Mouse (Mus musculus) C2C12 (cell line): ENCODE results near the gene Lrp1.

ENCODE experiments used
- CEBPB ChIP-seq: IDR thresholded peaks from one replicate; pipeline ENCODE4 v1.6.1; 2011; ENCODE audit warnings: low read depth, mild to moderate bottlenecking, control low read depth, moderate library complexity
- CTCF ChIP-seq: IDR thresholded peaks from one replicate; pipeline ENCODE4 v1.5.1; 2011; ENCODE audit not compliant: control insufficient read depth, insufficient read depth, insufficient read length
- FOSL1 ChIP-seq: IDR thresholded peaks from one replicate; pipeline ENCODE4 v1.8.0; 2011; ENCODE audit warnings: mild to moderate bottlenecking, low read length; ENCODE audit not compliant: poor library complexity, insufficient read depth, severe bottlenecking
- MAX ChIP-seq: IDR thresholded peaks from one replicate; pipeline ENCODE4 v1.6.1; 2011; ENCODE audit warnings: mild to moderate bottlenecking, control low read depth
- MYOD1 ChIP-seq: IDR thresholded peaks from one replicate; pipeline ENCODE4 v1.6.1; 2011; ENCODE audit warnings: low read depth; ENCODE audit not compliant: control insufficient read depth, insufficient read length
- MYOG ChIP-seq: IDR thresholded peaks from one replicate; pipeline ENCODE4 v1.6.1; 2011; ENCODE audit not compliant: control insufficient read depth, insufficient read length; ENCODE audit errors: extremely low read depth
- USF1 ChIP-seq: IDR thresholded peaks from one replicate; pipeline ENCODE4 v1.6.1; 2011; ENCODE audit warnings: low read depth, mild to moderate bottlenecking, control low read depth, moderate library complexity

DNA sequence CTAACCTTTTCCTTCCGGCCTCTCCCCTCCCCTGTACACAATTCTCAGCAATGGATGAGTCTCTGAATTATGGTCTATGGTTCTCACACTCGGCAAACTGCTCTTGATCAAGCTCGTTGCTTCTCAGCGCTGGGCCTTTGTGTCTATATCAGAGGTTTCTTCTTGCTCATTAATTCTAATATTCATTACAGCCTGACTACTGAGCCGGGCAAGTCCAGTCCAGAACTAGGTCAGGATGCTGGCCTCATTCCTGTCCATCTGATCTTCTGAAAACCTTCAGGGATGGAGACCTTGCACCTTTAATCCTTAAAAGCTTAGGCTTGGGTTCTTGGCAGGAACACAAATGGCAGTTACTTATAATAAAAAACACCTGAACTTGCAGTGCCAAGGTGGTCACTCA is 121.4 kb downstream of the Lrp1 start:
- no peak for TF ChIP-seq MAX
- TF ChIP-seq MYOD1: no peak
- no peak for TF ChIP-seq CTCF
- no peak for TF ChIP-seq USF1
- no peak for TF ChIP-seq MYOG
- no peak for TF ChIP-seq FOSL1
- TF ChIP-seq CEBPB: no peak
